Mouse (Mus musculus) R1 (cell line): Measurements from ENCODE around the gene Polr2g.

Experiments used
- DNase-seq: peaks from one replicate; pipeline ENCODE4 v3.0.0-alpha.2; 2018; ENCODE audit warnings: low read depth, low spot score

The Polr2g gene

DNA sequence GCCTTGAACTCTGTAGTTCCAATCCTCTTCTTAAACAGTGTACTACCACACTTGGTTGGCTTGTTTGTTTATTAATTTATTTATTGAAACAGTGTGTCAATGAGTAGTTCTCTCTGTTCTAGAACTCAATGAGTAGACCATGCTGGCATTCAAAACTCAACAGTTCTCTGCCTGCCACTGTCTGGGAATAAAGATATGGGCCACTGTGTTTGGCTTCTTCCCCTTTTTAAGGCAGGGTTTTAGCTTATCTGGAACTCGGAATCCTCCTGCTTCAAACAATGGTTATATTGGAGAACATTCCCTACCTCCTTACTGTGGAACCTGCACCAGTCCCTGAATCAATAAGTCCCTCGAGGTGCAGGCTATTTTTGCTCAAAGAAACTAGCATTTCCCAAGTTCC, 39.5 kb downstream of the Polr2g start:
- DNase-seq: no peak

DNA sequence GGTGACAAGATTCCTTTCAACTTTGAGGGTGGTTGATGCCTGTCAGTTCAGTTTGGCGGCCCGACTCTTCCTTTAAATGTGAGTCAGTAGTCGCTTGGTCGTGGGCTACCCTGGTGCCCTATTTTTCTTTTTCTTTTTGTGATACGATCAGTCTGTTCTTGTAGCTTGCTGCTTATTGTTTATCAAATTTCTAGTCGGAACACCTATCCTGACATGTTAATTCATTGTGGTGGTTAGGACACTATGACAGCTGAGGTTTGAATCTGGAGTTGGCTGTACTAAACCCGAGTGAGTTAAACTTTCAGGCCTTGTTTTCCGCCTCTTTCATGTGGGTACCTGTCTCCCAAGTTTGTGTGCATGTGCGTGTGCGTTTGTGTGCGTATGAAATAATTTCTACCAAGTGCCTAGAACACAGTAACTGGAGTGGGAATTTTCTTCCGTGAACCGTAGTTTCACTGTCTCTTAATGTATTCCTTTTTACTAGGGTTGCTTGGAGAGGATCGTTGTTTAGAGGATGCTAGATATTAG, 40.8 kb downstream of the Polr2g start:
- DNase-seq: no peak

GRCm38 (mm10) chr19:8756635-8757387, 41.6 kb downstream of the Polr2g start, which contains the start of gene Nxf1:
Gene Nxf1 (plus strand): TSS chr19:8757073.
- DNase-seq: peak; percentile 94

DNA sequence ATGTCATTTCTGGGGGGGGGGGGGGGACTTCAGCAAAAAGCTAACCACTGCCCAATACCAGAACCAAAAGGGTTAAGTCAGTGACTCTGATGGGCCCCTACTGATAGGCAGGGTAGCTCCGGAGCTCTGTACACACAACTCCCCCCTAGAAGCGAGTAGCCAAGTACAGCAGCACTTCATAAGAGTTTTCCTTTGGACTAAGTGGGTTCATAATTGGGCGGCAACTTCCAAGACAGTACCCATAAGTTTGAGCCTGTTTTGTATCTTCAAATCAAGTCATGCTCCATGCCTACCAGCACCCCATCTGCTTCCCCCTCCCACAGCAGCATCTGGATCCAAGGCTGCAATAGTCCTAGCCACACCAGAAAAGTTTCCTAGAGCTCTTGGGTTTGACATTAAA, 42.7 kb downstream of the Polr2g start:
- DNase-seq: no peak

GRCm38 (mm10) chr19:8747368-8747767, 51.0 kb downstream of the Polr2g start:
- DNase-seq: peak; percentile 66

DNA sequence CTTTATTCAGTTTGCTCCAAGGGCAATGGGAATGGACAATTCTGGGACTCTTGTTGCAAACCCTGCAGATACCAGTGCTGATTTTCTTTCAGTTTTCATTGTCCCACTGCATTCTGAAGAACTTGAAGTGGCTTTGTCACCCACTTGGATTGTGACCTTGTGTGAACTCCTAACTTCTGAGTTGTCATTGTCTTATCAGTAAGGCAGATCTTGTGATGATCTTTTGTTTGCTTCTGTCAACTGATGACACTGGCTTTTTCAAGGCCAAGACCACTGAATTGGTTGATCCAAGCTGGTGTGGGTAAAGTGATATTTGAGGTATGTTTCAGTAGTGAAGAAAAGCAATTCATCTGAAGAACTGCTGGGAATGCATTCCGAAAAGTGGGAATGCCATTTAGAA, 53.0 kb downstream of the Polr2g start:
- DNase-seq: no peak
